Mouse (Mus musculus): Measurements from ENCODE around the gene Iqgap2.

Iqgap2 gene

GRCm38 (mm10) chr13:95779261-95779660 is 112.5 kb downstream of the Iqgap2 start:
- DNase-seq (ENCODE audit: low spot score in 2 of 2) = no peak

- DNase-seq (ENCODE audit: low spot score in 2 of 2) = no peak
These were observed 113.0 kb downstream of the Iqgap2 start for GRCm38 (mm10) chr13:95778761-95779161.

- no peak for DNase-seq (ENCODE audit: low spot score in 2 of 2)
These were observed 113.9 kb downstream of the Iqgap2 start for GRCm38 (mm10) chr13:95777651-95778391.

DNA sequence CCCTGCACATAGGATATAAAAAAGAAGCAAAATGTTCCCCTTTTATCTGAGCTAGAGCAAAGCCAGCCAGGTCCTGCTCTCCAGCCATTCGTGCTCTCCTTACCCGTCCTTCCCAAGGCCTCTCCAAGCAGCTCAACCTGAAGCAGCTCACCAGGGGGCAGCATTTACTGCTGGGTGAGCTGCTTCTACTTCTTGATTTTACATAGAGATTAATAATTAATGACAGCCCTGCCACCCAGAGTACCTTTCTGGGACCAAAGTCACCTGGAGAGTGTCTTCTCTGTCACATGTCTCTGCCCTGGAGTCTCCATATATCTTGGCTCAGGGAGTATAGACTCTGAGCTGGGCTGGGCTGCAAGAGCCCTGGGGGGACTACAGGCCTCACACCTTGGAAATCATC is 114.5 kb downstream of the Iqgap2 start:
- DNase-seq (ENCODE audit: low spot score in 2 of 2) = peak in 1 of 2 experiments; percentile 61

GRCm38 (mm10) chr13:95774966-95775696 is 116.6 kb downstream of the Iqgap2 start:
- no peak for DNase-seq (ENCODE audit: low spot score in 2 of 2)

DNA sequence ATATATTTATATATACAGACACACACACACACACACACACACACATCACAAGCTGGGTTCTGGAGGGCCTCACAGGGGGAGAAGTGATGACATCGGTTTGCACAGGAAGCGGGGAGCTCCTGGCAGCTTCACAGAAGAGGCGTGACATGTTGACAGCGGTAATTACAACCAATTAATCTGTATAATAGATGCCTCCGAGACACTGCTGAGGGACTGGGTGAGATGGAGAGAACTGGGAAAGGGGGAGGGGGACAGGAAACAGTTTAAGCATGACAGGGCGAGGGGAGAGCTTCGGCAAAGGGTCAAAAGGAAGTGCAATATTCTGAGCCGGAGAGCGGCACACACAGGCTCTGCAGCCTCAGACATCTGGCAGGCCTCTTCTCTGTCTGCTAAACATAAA is 126.7 kb downstream of the Iqgap2 start:
- no peak for DNase-seq (ENCODE audit: low spot score in 2 of 2)

DNA sequence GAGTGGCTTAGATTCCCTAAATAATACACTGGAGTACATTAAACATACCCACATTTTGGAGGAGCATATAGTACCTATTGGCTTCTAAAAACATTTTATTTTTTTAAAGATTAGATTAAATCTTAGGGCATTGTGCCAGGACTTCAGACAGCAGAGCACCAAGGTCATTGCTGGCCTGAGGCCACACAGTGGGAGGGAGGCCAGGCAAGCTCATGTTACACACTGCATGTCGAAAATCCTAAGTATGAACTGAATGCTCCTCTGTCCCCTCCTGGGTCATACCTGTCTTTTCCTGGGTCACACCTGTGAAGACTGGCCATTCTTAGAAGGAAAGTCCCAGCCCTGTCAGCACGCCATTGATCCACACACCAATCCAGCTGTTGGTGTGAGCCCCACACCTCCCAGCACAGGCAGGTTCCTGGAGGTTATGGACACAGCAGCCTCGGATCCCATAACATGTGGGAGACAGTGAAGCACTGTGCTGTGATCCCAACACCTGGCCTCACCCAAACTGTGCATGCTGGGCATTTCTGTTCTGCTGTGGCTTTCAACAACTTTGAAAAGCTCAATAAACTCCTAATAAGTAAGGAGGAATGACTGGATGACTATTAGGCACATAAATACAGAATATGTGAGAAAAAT is 127.7 kb downstream of the Iqgap2 start:
- no peak for DNase-seq (ENCODE audit: low spot score in 2 of 2)

GRCm38 (mm10) chr13:95759810-95760209 is 131.9 kb downstream of the Iqgap2 start:
- DNase-seq (ENCODE audit: low spot score in 2 of 2) = no peak

DNA sequence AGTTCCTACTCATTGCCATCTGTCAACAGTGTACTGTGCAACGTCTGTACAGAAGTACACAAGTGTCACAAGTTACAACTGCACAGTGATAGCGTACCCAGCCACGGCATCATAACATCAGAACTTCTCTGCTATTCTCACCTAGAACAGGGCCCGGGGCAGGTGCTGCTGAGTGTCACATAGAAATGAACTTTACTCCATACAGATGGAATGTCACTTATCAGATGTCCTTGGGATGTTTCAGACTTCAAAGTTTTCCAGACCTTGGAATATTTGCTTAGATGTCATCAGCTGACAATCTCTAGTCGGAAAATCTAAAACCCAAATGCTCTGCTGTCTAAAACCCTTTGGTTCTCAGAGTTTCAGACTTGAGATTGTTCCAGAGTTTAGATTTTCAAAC is 137.4 kb downstream of the Iqgap2 start:
- no peak for DNase-seq (ENCODE audit: low spot score in 2 of 2)

GRCm38 (mm10) chr13:95752386-95752785 is 139.3 kb downstream of the Iqgap2 start:
- no peak for DNase-seq (ENCODE audit: low spot score in 2 of 2)

GRCm38 (mm10) chr13:95747541-95747940 is 144.2 kb downstream of the Iqgap2 start:
- DNase-seq (ENCODE audit: low spot score in 2 of 2) = no peak

GRCm38 (mm10) chr13:95747101-95747500 is 144.6 kb downstream of the Iqgap2 start:
- DNase-seq (ENCODE audit: low spot score in 2 of 2) = no peak

DNA sequence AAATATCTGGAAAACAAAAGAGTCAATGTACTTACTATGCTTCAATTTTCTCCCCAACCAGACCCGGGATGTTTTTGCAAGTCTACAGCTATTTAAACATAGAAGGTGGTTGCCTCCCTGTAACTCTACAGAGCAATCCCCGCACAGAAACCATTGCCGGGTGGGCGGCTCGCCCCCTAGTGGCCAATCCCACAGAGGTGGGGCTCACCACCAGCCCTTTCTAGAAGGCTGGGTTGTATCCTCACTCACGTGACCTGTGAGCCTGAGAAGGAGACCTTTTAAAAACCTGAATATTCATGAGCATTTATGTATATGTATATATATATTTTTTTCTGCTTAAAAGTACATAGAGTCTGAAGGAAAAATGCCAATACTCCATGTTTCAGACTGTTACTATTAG is 145.2 kb downstream of the Iqgap2 start:
- DNase-seq (ENCODE audit: low spot score in 2 of 2) = peak in 1 of 2 experiments; percentile 17

GRCm38 (mm10) chr13:95745451-95745850 is 146.3 kb downstream of the Iqgap2 start:
- DNase-seq (ENCODE audit: low spot score in 2 of 2) = no peak

GRCm38 (mm10) chr13:95742881-95743466 is 148.7 kb downstream of the Iqgap2 start:
- no peak for DNase-seq (ENCODE audit: low spot score in 2 of 2)

DNA sequence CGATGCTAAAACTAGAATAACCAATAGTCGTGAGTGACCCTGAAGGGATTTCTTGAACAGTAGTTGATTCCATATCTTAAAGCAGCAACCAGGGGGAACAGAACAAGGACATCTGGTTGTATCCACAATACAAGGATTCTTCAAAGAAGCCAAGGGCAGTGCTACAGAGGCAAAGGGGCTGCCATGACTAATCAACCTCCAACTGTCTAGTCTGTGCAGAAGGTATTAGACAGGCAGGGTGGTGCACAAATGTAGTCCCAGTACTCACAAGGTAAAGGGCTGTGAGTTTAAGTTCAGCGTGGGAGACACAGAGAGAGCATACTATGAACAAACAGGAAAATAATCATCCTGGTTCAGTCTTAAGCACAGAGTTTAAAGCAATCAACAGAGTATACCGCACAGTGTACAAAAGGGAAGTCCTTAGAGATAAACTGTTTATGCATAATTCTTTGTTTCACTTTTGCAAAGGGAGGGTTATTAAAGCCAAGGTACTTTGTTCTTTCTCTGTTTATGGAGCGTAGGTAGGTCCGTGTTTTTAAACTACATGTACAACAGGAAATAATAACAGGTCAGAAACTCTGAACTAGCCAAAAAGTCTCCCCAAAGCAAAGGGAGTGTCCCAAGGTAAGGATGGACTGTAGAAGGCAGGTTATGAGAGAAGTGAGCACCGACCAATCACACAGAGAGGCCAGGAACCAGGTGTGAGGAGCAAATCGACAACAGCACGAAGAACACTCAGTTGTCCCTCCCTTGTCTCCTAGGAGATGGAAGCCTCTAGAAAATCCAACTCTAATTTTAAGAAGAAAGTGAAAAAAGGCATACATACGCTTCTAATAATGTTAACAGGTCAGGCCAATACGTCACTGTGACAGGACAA is 149.7 kb downstream of the Iqgap2 start:
- no peak for DNase-seq (ENCODE audit: low spot score in 2 of 2)

GRCm38 (mm10) chr13:95739651-95740050 is 152.1 kb downstream of the Iqgap2 start:
- peak in 1 of 2 experiments; percentile 53 for DNase-seq (ENCODE audit: low spot score in 2 of 2)

DNA sequence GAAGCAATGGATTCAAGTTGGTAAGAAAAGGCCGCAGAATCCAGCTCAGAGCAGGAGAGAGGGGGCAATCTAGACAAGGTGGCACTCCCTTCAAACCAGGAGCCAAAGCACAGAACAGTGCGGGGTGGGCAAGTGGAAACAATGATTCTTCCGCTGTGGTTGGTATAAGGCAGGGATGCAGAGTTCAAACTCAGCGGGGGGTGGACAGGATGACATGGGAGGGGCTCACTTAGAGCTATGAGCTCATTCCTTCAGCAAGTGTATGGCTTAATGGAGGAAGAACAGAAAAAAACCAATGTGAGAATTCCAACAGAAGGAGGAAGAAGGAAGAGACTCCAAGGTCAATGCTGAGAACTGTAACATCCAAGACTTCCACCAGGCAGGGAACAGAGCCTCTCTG is 161.2 kb downstream of the Iqgap2 start:
- no peak for DNase-seq (ENCODE audit: low spot score in 2 of 2)

- DNase-seq (ENCODE audit: low spot score in 2 of 2) = peak; percentile 25 to 83
These were observed 172.1 kb downstream of the Iqgap2 start for GRCm38 (mm10) chr13:95719320-95720232.

- no peak for DNase-seq (ENCODE audit: low spot score in 2 of 2)
These were observed 176.4 kb downstream of the Iqgap2 start for GRCm38 (mm10) chr13:95715356-95715755.
